Mouse (Mus musculus): ENCODE measurements around the gene Sulf2.

Sulf2 gene

GRCm38 (mm10) chr2:166111831-166112250 is 43.6 kb downstream of the Sulf2 start:
- no peak for DNase-seq

- no peak for DNase-seq
These were observed 44.2 kb downstream of the Sulf2 start for GRCm38 (mm10) chr2:166111238-166111637.

- DNase-seq = no peak
These were observed 44.7 kb downstream of the Sulf2 start for GRCm38 (mm10) chr2:166110764-166111163.

- DNase-seq = peak; percentile 92
These were observed 47.1 kb downstream of the Sulf2 start for GRCm38 (mm10) chr2:166108326-166108725.

GRCm38 (mm10) chr2:166107911-166108310 is 47.6 kb downstream of the Sulf2 start:
- DNase-seq = peak; percentile 30

GRCm38 (mm10) chr2:166106631-166107030 is 48.8 kb downstream of the Sulf2 start:
- DNase-seq = peak; percentile 63

- DNase-seq = no peak
These were observed 49.6 kb downstream of the Sulf2 start for GRCm38 (mm10) chr2:166105911-166106310.

- no peak for DNase-seq
These were observed 52.6 kb downstream of the Sulf2 start for GRCm38 (mm10) chr2:166102893-166103292.

- peak; percentile 33 for DNase-seq
These were observed 54.9 kb downstream of the Sulf2 start for GRCm38 (mm10) chr2:166100309-166101262.

- no peak for DNase-seq
These were observed 57.0 kb downstream of the Sulf2 start for GRCm38 (mm10) chr2:166098292-166098933.

GRCm38 (mm10) chr2:166097443-166098291 is 57.8 kb downstream of the Sulf2 start:
- no peak for DNase-seq

- no peak for DNase-seq
These were observed 58.6 kb downstream of the Sulf2 start for GRCm38 (mm10) chr2:166096834-166097233.

GRCm38 (mm10) chr2:166096300-166096699 is 59.2 kb downstream of the Sulf2 start:
- no peak for DNase-seq

- no peak for DNase-seq
These were observed 63.1 kb downstream of the Sulf2 start for GRCm38 (mm10) chr2:166092412-166092811.

- no peak for DNase-seq
These were observed 63.9 kb downstream of the Sulf2 start for GRCm38 (mm10) chr2:166091599-166091998.

- no peak for DNase-seq
These were observed 65.3 kb downstream of the Sulf2 start for GRCm38 (mm10) chr2:166090131-166090581.

GRCm38 (mm10) chr2:166088991-166089390 is 66.5 kb downstream of the Sulf2 start:
- DNase-seq = no peak

GRCm38 (mm10) chr2:166086457-166087233 is 68.8 kb downstream of the Sulf2 start:
- no peak for DNase-seq

- no peak for DNase-seq
These were observed 69.7 kb downstream of the Sulf2 start for GRCm38 (mm10) chr2:166085780-166086179.

- peak; percentile 84 for DNase-seq
These were observed 70.5 kb downstream of the Sulf2 start for GRCm38 (mm10) chr2:166084964-166085363.

- no peak for DNase-seq
These were observed 71.4 kb downstream of the Sulf2 start for GRCm38 (mm10) chr2:166084111-166084510.

GRCm38 (mm10) chr2:166083542-166084031 is 71.9 kb downstream of the Sulf2 start:
- DNase-seq = no peak
